Mouse (Mus musculus): ENCODE results near the gene Ensa. TPM values are rescaled to one million over a fixed set of nuclear protein-coding genes. Genes with fewer than 3 reads are reported as not detected.

Gene Ensa
- polyA plus RNA-seq, 1 experiment = 10.1 TPM

DNA sequence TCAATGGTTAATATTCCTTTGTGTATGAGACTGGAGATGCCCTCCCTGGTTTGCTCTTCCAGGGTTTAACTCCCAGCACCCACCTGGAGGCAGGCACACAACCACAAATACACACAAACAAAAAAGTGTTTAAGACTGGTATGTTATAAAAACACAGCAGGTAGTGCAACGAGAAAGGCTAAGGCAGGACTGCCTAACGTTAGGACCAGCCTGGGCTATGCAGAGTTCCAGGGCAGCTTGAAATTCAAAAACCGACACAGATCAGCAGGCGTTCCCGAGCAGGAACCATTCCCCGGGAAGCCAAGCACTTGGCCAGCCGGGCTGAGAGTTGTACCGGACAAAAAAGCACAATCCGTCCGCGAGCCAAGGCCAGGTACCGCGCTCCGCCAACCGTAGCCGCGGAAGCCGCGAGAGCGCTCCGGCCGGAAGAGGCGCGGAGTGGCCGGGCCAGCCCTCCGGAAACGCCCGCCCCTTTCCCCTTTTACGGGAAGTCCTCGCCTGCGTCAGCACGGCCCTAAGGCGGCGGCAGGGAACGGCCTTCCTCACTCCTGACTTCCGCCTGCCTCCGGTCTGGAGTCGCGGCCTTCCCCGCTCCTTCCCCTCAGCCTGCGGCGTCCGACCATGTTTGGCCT is 33.6 kb downstream of the Ensa start, which contains the start of gene Mcl1:
Gene Mcl1 (plus strand): TSS at position 553 of the 632 bp plus-strand sequence.
- 1% methylated on average over 43 of the region's 43 CpGs for WGBS
- H3K4me3 ChIP-seq (ENCODE audit: low read depth, low read length) = peak within 1 kb of the TSS; percentile 77
- H3K36me3 ChIP-seq (ENCODE audit: control insufficient read depth, insufficient read depth, low read length) = peaks cover 30% of the 10 kb centered on the region
- peaks cover 11% of the 10 kb centered on the region; the same call in 1 of the 2 replicates for H3K4me1 ChIP-seq (ENCODE audit: control insufficient read depth, insufficient read depth, insufficient read length, low read length)
- H3K27me3 ChIP-seq (ENCODE audit: control insufficient read depth, insufficient read depth, low read length) = no peaks in the 10 kb centered on the region
- TF ChIP-seq POLR2A (IDR thresholded peaks at IDR 0.05; ENCODE audit: low read depth, low read length) (peak; percentile 100), CTCF (IDR thresholded peaks at IDR 0.05; ENCODE audit: extremely low read depth, insufficient read length, insufficient replicate concordance, low read depth, low read length) (no peak)
- peak within 1 kb of the TSS; percentile 99 for H3K27ac ChIP-seq (ENCODE audit: insufficient read depth, low read depth, low read length)

- peaks cover 37% of the 10 kb centered on the region for H3K36me3 ChIP-seq (ENCODE audit: control insufficient read depth, insufficient read depth, low read length)
- peaks cover 17% of the 10 kb centered on the region; the same call in 1 of the 2 replicates for H3K4me1 ChIP-seq (ENCODE audit: control insufficient read depth, insufficient read depth, insufficient read length, low read length)
- peak; percentile 44; the same call in 1 of the 2 replicates for TF ChIP-seq POLR2A (IDR thresholded peaks at IDR 0.05; ENCODE audit: low read depth, low read length)
- TF ChIP-seq CTCF (IDR thresholded peaks at IDR 0.05; ENCODE audit: extremely low read depth, insufficient read length, insufficient replicate concordance, low read depth, low read length) = no peak
- H3K27ac ChIP-seq (ENCODE audit: insufficient read depth, low read depth, low read length) = peak overlapping the region; percentile 99
- H3K27me3 ChIP-seq (ENCODE audit: control insufficient read depth, insufficient read depth, low read length) = no peaks in the 10 kb centered on the region
- H3K4me3 ChIP-seq (ENCODE audit: low read depth, low read length) = peak overlapping the region; percentile 77
- WGBS = under 1% methylated on average over 101 of the region's 113 CpGs
These were observed 34.3 kb downstream of the Ensa start for GRCm38 (mm10) chr3:95658868-95659712.

GRCm38 (mm10) chr3:95659948-95660347 is 35.2 kb downstream of the Ensa start:
- H3K4me1 ChIP-seq (ENCODE audit: control insufficient read depth, insufficient read depth, insufficient read length, low read length) = peaks cover 25% of the 10 kb centered on the region
- under 1% methylated on average over 8 of the region's 8 CpGs for WGBS
- H3K4me3 ChIP-seq (ENCODE audit: low read depth, low read length) = peak overlapping the region; percentile 77
- H3K27me3 ChIP-seq (ENCODE audit: control insufficient read depth, insufficient read depth, low read length) = no peaks in the 10 kb centered on the region
- H3K36me3 ChIP-seq (ENCODE audit: control insufficient read depth, insufficient read depth, low read length) = peaks cover 44% of the 10 kb centered on the region
- TF ChIP-seq CTCF (IDR thresholded peaks at IDR 0.05; ENCODE audit: extremely low read depth, insufficient read length, insufficient replicate concordance, low read depth, low read length) (no peak), POLR2A (IDR thresholded peaks at IDR 0.05; ENCODE audit: low read depth, low read length) (no peak)
- H3K27ac ChIP-seq (ENCODE audit: insufficient read depth, low read depth, low read length) = peak overlapping the region; percentile 99

DNA sequence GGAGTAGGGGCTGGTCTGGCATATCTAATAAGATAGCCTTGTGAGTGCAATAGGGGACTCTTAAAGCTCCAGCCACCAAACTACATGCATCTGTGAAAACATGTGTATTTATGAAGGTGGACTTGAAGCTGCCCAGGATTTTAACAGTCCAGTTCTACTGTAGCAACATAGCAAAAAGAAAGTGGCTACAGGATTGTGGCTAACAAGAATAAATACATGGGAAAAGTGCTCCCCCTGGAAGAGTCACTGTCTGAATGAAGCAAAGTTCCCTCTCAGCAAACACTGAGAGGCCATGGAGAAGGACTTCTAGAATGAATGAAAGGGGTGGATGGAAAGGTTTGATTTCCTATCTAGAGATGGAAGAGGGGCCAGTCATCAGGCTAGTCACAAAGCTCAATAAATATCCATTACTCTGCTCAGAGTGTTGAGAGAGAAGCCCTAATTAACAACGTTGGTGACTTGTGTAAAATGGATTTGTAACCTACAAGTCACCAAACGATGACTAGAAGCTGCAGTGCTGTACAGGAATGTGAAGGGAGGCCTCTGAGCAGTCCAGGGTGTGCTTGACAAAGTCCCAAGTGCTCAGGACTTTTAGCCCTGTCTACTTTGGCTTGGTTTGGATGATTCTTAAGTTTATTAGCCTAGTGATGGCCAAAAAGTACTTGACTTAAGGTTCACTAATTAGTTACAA is 36.1 kb downstream of the Ensa start:
- Histone ChIP-seq H3K4me3 (ENCODE audit: low read depth, low read length) (peak overlapping the region; percentile 51; the same call in 1 of the 2 replicates), H3K4me1 (ENCODE audit: control insufficient read depth, insufficient read depth, insufficient read length, low read length) (peaks cover 24% of the 10 kb centered on the region), H3K36me3 (ENCODE audit: control insufficient read depth, insufficient read depth, low read length) (peaks cover 48% of the 10 kb centered on the region), H3K27me3 (ENCODE audit: control insufficient read depth, insufficient read depth, low read length) (no peaks in the 10 kb centered on the region), H3K27ac (ENCODE audit: insufficient read depth, low read depth, low read length) (peak overlapping the region; percentile 99)
- TF ChIP-seq POLR2A (IDR thresholded peaks at IDR 0.05; ENCODE audit: low read depth, low read length) = no peak
- TF ChIP-seq CTCF (IDR thresholded peaks at IDR 0.05; ENCODE audit: extremely low read depth, insufficient read length, insufficient replicate concordance, low read depth, low read length) = no peak
- WGBS = 0% methylated on average over 2 of the region's 2 CpGs

DNA sequence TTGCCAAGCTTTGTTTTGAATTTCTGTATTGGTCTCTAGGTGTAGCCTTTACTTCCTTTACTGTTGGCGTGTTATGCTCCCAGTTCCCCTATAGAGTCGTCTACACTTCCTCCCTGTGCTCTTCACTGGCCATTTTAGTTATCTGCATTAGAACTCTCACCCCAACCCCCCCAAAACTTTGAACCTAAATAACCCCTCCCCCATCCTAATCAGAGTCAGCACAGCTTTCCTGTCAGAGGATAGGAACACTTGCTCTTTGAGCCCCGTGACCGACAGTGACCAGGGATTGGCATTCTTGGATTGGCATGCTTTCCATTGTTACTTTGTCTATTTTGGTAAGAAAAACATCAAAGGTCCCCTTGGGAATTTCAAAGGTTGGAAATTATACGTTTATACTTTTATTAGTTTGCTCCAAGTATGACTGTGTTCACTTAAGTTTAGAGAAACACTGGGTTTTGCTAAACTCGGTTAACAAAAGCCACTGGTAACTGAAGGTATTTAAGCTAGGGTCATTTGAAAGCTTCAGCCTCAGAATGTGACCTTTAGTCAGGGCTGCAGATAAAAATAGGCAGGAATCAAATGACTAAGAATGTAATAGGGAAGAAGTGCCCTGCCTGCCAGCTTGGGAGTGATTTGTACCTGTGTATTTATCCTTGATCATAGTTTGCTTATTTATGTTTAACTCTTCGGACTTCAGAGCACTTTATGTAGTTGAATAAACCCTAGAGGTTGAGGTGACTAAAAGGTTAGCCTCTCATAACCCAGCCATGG is 37.3 kb downstream of the Ensa start:
- H3K36me3 ChIP-seq (ENCODE audit: control insufficient read depth, insufficient read depth, low read length) = peaks cover 50% of the 10 kb centered on the region
- H3K4me3 ChIP-seq (ENCODE audit: low read depth, low read length) = peak overlapping the region; percentile 47
- H3K27me3 ChIP-seq (ENCODE audit: control insufficient read depth, insufficient read depth, low read length) = no peaks in the 10 kb centered on the region
- H3K27ac ChIP-seq (ENCODE audit: insufficient read depth, low read depth, low read length) = peak overlapping the region; percentile 95
- WGBS = 3% methylated on average over 7 of the region's 7 CpGs
- TF ChIP-seq CTCF (IDR thresholded peaks at IDR 0.05; ENCODE audit: extremely low read depth, insufficient read length, insufficient replicate concordance, low read depth, low read length) = no peak
- no peak for TF ChIP-seq POLR2A (IDR thresholded peaks at IDR 0.05; ENCODE audit: low read depth, low read length)
- peaks cover 31% of the 10 kb centered on the region for H3K4me1 ChIP-seq (ENCODE audit: control insufficient read depth, insufficient read depth, insufficient read length, low read length)

GRCm38 (mm10) chr3:95662724-95663449 is 38.1 kb downstream of the Ensa start:
- H3K36me3 ChIP-seq (ENCODE audit: control insufficient read depth, insufficient read depth, low read length) = peaks cover 50% of the 10 kb centered on the region

More at GRCm38 (mm10) chr3:95662724-95663449, 38.1 kb downstream of the Ensa start:
- 39% methylated on average over 7 of the region's 7 CpGs for WGBS
- Histone ChIP-seq H3K4me1 (ENCODE audit: control insufficient read depth, insufficient read depth, insufficient read length, low read length) (peaks cover 32% of the 10 kb centered on the region), H3K27ac (ENCODE audit: insufficient read depth, low read depth, low read length) (peak overlapping the region; percentile 95), H3K4me3 (ENCODE audit: low read depth, low read length) (peak overlapping the region; percentile 47), H3K27me3 (ENCODE audit: control insufficient read depth, insufficient read depth, low read length) (no peaks in the 10 kb centered on the region)
- TF ChIP-seq POLR2A (IDR thresholded peaks at IDR 0.05; ENCODE audit: low read depth, low read length) (no peak), CTCF (IDR thresholded peaks at IDR 0.05; ENCODE audit: extremely low read depth, insufficient read length, insufficient replicate concordance, low read depth, low read length) (no peak)
